Mouse (Mus musculus) olfactory bulb, adult 2 months (tissue): ENCODE results near the gene Inf2.

ENCODE experiments used
- CTCF ChIP-seq: fragments of 200-500 bp; IDR thresholded peaks from 2 replicates; pipeline ENCODE4 v1.5.1; 2012; ENCODE audit warnings: low read depth, mild to moderate bottlenecking, low read length, moderate library complexity; ENCODE audit not compliant: insufficient read depth
- POLR2A ChIP-seq: fragments of 200-500 bp; IDR thresholded peaks from 2 replicates; pipeline ENCODE4 v1.6.1; 2012; ENCODE audit warnings: mild to moderate bottlenecking, low read depth, low read length, moderate library complexity; ENCODE audit not compliant: insufficient read depth

DNA sequence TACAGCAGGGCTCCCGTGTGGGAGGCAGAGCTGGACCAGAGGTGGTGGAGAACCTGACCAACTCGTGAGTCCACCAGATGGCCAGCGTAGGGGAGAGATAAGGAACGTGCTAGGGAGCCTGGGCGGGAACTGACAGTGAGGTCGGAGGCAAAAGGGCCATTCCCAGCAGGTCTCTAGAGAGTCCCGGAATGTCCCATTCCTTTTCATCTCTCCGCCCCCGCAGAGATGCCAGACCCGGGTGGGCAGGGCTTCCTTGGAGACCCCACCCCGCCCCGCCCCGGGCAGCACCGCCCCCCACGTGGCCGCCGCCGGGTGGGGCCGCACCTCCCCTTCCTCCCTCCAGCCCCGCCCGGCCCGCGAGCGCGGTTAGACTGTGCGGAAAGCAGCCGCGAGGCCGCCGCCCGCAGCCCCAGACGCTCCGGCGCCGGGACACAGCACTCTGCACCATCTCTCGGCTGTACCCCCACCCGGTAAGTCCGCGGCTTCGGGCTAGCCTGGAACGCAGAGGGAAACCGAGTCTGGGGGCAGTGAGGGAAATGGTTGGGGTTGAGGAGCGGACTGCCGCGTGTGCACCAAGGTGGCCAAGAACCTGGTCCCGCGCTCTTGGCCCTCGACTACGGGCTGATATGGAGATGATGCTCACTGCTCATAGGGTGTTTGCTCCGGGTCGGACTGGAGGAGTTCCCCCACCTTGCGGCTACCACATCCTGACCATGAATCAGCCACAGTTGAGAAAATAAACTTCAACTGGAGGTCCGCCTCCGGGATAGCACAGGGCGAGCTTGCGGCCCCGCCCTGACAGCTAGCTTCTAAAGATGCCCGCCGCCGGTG is at the start of gene Inf2:
- TF ChIP-seq CTCF (no peak), POLR2A (peak; percentile 47; the same call in 1 of the 2 replicates)
